Mouse (Mus musculus) C2C12 (cell line): ENCODE measurements around the gene Capn15. TPM values are rescaled to one million over a fixed set of nuclear protein-coding genes. Genes with fewer than 3 reads are reported as not detected.

Experiments
- H3K27me3 ChIP-seq: one replicate; pipeline ENCODE4 v1.6.1; 2011; ENCODE audit not compliant: control insufficient read depth, insufficient read depth, insufficient read length
- H3K36me3 ChIP-seq: one replicate; pipeline ENCODE4 v1.6.1; 2011; ENCODE audit not compliant: control insufficient read depth, insufficient read depth
- H3K4me3 ChIP-seq: one replicate; pipeline ENCODE4 v1.5.1; 2011; ENCODE audit warnings: mild to moderate bottlenecking, control low read depth; ENCODE audit not compliant: poor library complexity, insufficient read depth, severe bottlenecking
- H3K79me2 ChIP-seq: one replicate; pipeline ENCODE4 v1.6.1; 2011; ENCODE audit not compliant: control insufficient read depth, insufficient read depth
- H3K79me3 ChIP-seq: one replicate; pipeline ENCODE4 v1.6.1; 2011; ENCODE audit warnings: low read depth, control low read depth
- H3ac ChIP-seq: one replicate; pipeline ENCODE3; 2011; ENCODE audit warnings: low read depth; ENCODE audit not compliant: control insufficient read depth, insufficient read length
- CEBPB ChIP-seq: IDR thresholded peaks from one replicate; pipeline ENCODE4 v1.6.1; 2011; ENCODE audit warnings: low read depth, mild to moderate bottlenecking, control low read depth, moderate library complexity
- CTCF ChIP-seq: IDR thresholded peaks from one replicate; pipeline ENCODE4 v1.5.1; 2011; ENCODE audit not compliant: control insufficient read depth, insufficient read depth, insufficient read length
- FOSL1 ChIP-seq: IDR thresholded peaks from one replicate; pipeline ENCODE4 v1.8.0; 2011; ENCODE audit warnings: mild to moderate bottlenecking, low read length; ENCODE audit not compliant: poor library complexity, insufficient read depth, severe bottlenecking
- MAX ChIP-seq: IDR thresholded peaks from one replicate; pipeline ENCODE4 v1.6.1; 2011; ENCODE audit warnings: mild to moderate bottlenecking, control low read depth
- MYOD1 ChIP-seq: IDR thresholded peaks from one replicate; pipeline ENCODE4 v1.6.1; 2011; ENCODE audit warnings: low read depth; ENCODE audit not compliant: control insufficient read depth, insufficient read length
- MYOG ChIP-seq: IDR thresholded peaks from one replicate; pipeline ENCODE4 v1.6.1; 2011; ENCODE audit not compliant: control insufficient read depth, insufficient read length; ENCODE audit errors: extremely low read depth
- USF1 ChIP-seq: IDR thresholded peaks from one replicate; pipeline ENCODE4 v1.6.1; 2011; ENCODE audit warnings: low read depth, mild to moderate bottlenecking, control low read depth, moderate library complexity
- polyA plus RNA-seq: library from polyadenylated mRNA; unstranded; fragments of >200 nt; fragmentation: generic; extraction: Trizol; gene quantifications from one replicate; pipeline ENCODE4 v1.2.1, GENCODE M21; 2012; ENCODE audit warnings: missing spikeins

The Capn15 gene
- polyA plus RNA-seq, 1 experiment, result 10.6 TPM

- Histone ChIP-seq H3K79me2 (no peaks in the 10 kb centered on the region), H3K27me3 (no peaks in the 10 kb centered on the region), H3K4me3 (no peak overlapping the region), H3K36me3 (peaks cover 5% of the 10 kb centered on the region), H3ac (no peak overlapping the region), H3K79me3 (no peaks in the 10 kb centered on the region)
- TF ChIP-seq USF1 (no peak), MAX (no peak), MYOG (no peak), MYOD1 (no peak), CEBPB (no peak), CTCF (no peak), FOSL1 (no peak)
Measured at GRCm38 (mm10) chr17:26023181-26023580, 37.6 kb upstream of the Capn15 start.

DNA sequence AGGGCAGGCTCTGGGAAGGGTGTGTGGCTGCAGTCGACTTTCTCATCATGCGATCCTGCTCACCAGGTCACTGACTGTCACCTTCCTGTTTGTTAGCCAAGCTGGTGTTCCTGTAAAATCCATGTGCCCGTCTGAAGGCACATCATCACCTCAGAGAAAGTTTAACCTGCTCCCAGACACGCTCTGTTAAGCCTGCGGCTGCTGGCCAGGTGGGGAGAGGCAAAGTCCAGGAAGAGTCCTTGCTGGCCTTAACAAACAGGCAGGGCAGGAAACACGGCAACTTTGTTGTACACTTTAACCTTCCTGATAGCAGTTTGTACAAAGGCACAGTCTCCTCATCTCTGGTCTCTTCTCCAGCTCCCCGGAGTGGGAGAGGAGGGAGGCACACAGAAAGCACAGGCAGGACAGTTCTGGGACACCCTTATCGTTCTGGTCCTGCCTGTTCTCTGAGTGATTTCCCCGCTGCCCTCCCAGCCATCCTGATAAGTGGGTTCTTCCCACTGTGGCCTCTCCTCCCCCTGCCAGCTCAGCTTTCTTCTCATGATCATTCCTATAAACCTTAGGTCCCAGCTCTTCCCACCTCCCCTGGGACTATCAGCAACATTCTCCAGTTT is 36.2 kb upstream of the Capn15 start:
- Histone ChIP-seq H3K27me3 (no peaks in the 10 kb centered on the region), H3ac (no peak overlapping the region), H3K4me3 (no peak overlapping the region), H3K79me2 (no peaks in the 10 kb centered on the region), H3K36me3 (peaks cover 9% of the 10 kb centered on the region), H3K79me3 (no peaks in the 10 kb centered on the region)
- no peak for TF ChIP-seq MYOG
- no peak for TF ChIP-seq MYOD1
- no peak for TF ChIP-seq FOSL1
- no peak for TF ChIP-seq MAX
- no peak for TF ChIP-seq CTCF
- TF ChIP-seq CEBPB, result no peak
- no peak for TF ChIP-seq USF1

DNA sequence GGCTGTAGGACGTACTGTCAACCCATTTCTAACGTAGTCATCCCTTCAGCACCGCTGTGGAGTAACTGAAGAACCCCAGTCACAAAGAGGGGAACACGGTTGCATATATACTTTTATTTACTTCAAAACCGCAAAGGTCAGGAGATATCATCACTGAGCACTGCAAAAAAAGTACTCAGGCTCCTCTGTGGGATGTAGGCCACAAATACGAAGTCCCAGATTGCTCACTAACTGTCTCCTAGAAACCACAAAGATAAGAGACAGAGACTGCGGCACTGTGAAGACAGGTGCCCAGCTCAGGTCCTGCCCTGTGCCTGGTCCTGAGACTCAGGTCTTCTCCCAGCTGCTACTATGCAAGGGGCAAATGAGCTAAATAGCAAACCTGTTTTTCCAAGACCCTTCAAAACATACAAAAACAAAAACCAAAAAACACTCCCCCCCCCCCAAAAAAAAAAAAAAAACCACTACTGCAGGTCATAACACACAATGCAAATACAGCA is 35.3 kb upstream of the Capn15 start:
- no peak for TF ChIP-seq MYOD1
- no peak for TF ChIP-seq CTCF
- no peak for TF ChIP-seq MYOG
- no peak for TF ChIP-seq USF1
- TF ChIP-seq FOSL1, result no peak
- TF ChIP-seq CEBPB, result no peak
- TF ChIP-seq MAX, result no peak
- no peak overlapping the region for H3K4me3 ChIP-seq
- H3K79me3 ChIP-seq, result no peaks in the 10 kb centered on the region
- H3ac ChIP-seq, result no peak overlapping the region
- no peaks in the 10 kb centered on the region for H3K27me3 ChIP-seq
- H3K79me2 ChIP-seq, result no peaks in the 10 kb centered on the region
- peaks cover 9% of the 10 kb centered on the region for H3K36me3 ChIP-seq

DNA sequence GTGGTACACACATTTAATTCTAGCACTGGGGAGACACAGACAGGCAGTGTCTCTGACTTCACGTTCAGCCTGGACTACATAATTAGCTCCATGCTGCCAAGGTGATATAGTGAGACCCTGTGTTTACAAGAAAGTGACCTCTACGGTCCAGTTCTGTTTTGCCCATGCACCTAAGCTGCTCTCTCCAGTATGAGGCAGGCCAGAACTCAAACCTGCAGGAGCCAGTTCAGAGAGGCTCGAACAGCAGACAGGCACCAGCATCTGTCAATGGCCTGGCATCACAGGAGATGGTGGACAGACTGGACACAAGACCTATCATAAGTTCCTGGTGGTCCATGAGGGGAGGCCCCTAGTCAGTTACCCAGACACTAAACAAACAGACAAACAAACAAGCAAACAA is 32.8 kb upstream of the Capn15 start:
- Histone ChIP-seq H3K4me3 (no peak overlapping the region), H3ac (no peak overlapping the region), H3K36me3 (peaks cover 27% of the 10 kb centered on the region), H3K27me3 (no peaks in the 10 kb centered on the region), H3K79me3 (no peaks in the 10 kb centered on the region), H3K79me2 (no peaks in the 10 kb centered on the region)
- TF ChIP-seq CTCF, result no peak
- TF ChIP-seq MYOG, result no peak
- no peak for TF ChIP-seq MAX
- no peak for TF ChIP-seq MYOD1
- no peak for TF ChIP-seq FOSL1
- TF ChIP-seq USF1, result no peak
- TF ChIP-seq CEBPB, result no peak

DNA sequence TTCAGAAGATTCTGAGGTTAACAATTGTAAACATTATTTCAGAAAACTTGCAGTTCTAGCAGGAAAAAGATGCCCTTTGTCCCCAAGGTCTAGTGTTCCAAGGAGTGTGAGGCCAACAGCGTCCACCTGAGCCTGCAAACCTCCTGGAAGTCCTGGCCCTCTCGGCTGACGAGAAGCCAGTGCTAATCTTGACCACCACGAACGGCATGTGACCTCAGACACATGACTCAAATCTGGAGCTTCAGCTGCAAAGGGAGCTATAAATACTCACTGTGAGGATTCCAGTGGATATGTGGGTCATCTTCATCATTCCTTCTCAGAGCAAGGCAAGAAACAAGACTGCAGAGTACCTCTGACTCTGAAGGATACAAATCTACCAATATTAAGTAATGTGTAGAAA is 32.4 kb upstream of the Capn15 start:
- TF ChIP-seq MYOD1, result no peak
- TF ChIP-seq CTCF, result no peak
- no peak for TF ChIP-seq CEBPB
- peak; percentile 65 for TF ChIP-seq USF1
- Histone ChIP-seq H3K36me3 (peaks cover 27% of the 10 kb centered on the region), H3K79me3 (no peaks in the 10 kb centered on the region), H3K79me2 (no peaks in the 10 kb centered on the region), H3ac (no peak overlapping the region), H3K4me3 (no peak overlapping the region), H3K27me3 (no peaks in the 10 kb centered on the region)

- Histone ChIP-seq H3K27me3 (no peaks in the 10 kb centered on the region), H3ac (no peak overlapping the region), H3K36me3 (peaks cover 27% of the 10 kb centered on the region), H3K79me3 (no peaks in the 10 kb centered on the region), H3K4me3 (no peak overlapping the region), H3K79me2 (no peaks in the 10 kb centered on the region)
- TF ChIP-seq FOSL1 (no peak), CEBPB (no peak)
Measured at GRCm38 (mm10) chr17:26017021-26017420, 31.4 kb upstream of the Capn15 start.
